Mouse (Mus musculus) MEL-GATA-1-ER (cell line): ENCODE results near the gene Zfp61.

Experiments used
- DNase-seq: peaks from one replicate; pipeline ENCODE4 v3.0.0-alpha.2; 2012; ENCODE audit warnings: low read depth; ENCODE audit errors: extremely low read depth

Zfp61 gene

DNA sequence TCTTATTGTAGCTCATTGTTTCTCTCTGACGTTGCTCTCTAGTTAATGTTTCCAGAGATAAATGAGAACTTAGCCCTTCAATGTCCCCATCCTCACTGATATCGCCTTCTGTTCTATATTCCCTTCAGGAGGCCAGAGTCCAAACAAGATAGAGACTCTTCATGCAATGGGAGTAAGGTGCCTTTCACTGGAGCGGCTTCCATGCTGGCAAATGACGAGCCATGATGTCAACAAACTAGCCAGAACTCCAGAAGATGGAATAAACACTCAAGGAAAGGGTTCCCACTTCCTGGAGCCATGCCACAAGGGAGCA is 41.1 kb downstream of the Zfp61 start:
- no peak for DNase-seq

DNA sequence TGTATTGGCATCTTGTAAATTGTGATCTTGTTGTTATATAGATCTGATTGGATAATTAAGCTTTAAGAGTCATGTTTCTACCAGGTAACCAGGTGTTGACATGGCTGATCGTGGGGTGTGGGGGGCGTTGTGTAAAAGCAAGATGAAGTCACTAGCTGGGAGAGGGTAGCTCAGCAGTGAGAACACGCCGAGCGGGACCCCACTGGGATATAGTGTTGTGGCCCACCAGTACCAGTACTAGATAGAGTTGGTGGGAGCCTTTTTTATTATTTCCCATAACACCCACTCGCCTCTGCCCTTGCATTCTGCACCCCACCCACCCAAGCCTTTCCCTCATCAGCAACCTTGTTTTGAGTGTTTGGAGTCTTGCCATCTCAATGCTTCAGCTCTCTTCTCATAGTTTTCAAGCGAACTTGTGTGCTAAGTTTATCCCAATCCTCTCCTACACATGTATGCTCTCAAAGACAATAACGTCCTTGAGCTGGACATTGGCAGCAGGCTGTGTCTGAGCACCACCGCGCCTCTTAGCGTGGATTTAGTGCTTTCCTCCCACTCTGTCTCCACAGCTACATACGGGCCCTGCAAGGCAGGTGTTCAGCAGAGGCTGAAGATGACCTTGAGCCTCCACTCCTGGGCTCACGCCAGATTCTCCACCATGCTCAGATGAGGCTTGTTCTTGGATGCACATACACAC is 41.6 kb downstream of the Zfp61 start:
- no peak for DNase-seq

DNA sequence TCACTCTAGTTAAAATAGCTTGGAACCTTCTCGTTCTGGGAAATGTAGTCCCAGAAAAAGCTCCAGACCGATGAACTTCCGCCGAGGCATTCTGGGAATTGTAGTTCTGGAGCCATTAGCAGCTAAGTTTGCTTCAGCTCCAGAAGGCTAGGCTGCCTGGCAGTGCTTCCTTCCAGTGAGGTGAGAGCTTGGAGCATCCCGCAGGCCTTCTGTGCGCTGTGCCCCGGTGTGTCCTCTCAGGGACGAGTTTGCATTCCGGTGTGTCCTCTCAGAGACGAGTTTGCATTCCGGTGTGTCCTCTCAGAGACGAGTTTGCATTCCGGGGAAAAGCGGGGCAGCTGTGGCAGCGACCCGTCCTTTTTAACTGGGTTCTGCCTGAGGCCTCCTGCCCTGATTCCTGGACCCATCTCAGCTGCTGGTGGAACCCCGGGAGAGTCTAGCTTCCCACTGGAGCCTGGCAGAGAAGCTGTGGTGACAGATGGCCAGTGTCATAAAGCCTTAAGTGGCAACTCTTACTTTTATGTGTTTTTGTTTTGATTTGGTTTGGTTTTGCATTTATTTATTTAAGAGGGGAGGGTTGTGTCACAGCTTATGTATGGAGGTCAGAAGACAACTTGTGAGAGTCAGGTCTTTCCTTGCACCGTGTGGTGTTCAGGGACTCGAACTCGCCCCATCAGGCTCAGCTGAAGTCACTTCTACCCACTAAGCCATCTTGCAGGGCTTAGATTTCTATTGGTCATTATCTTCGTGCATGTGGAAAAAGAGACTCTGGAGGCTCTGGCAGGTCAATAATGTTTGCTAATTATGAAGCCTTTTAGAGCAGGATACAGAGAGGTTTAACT is 46.2 kb downstream of the Zfp61 start, which contains the start of gene Zfp108:
TSS of gene Zfp108 (plus strand) at position 162 of the 842 bp plus-strand sequence.
- no peak for DNase-seq

- no peak for DNase-seq
Measured at GRCm38 (mm10) chr7:24253779-24254615, 47.0 kb downstream of the Zfp61 start.
